Mouse (Mus musculus): ENCODE measurements around the gene Nme2.

DNA sequence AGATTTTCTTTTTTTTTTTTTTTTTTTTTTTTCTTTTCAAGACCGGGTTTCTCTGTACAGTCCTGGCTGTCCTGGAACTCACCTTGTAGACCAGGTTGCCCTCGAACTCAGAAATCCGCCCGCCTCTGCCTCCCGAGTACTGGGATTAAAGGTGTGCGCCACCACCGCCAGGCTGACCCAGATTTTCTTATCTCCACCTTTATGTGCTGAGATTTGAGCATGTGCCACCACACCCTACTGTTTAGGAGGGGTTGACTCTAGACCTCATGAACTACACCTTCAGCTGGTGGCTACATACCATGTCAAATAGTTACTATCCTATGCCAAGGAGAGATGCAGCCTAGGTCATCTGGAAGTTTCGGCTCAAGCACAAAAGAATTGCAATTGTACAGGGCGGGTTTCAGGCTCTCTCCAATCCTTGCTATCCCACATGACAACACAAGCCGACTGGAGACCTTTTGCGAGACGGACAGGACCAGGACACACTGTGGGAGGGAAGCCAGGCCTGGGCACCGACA, 1.3 kb downstream of the Nme2 start:
- TF ChIP-seq CTCF (IDR thresholded peaks at IDR 0.05; ENCODE audit: borderline replicate concordance, extremely low read depth, insufficient read depth, insufficient read length) (no peak), POLR2A (IDR thresholded peaks at IDR 0.05; ENCODE audit: borderline replicate concordance, extremely low read depth, insufficient read depth, insufficient read length, poor library complexity, severe bottlenecking) (no peak)

All from brain, embryonic 14.5 days (tissue).